In the genomic region with DNA sequence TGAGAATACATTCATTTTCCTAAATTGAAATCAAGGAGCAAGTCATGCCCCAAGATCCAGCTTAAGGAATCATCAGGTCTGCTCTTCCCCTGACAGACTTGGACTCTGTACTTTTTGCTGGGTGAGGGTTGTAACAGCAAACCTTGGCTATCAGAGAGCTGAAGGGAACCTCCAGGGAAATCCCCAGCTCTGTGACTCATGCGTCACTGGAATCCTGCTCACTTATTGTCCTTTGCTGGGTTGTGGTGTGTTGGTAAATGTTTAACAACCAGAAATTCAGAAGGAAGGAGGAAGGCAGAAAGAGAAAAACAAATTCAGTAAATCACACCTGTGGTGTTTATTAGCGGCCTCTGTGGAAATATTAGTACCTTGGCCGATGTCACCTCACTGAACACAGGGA, we compare ENCODE assay signal across 14 mouse cellular contexts.
DNase-seq lines count a peak whose midpoint lies in the region; ATAC-seq and TF ChIP-seq lines count a peak whose summit lies in the region.
"Had no signal": no experiment of that assay in that cellular context is flagged by ENCODE, and none has a peak within 500 bp of the region (broad histone marks: within the 10 kb centered on the region; RNA-seq: fewer than 3 reads in every experiment).

No protein-coding gene starts in this region.

- no peak for TF ChIP-seq CTCF in kidney, postnatal 0 days (IDR thresholded peaks at IDR 0.05; ENCODE audit: low read depth)
- no peak for TF ChIP-seq CTCF in liver, postnatal 0 days (IDR thresholded peaks at IDR 0.05; ENCODE audit: low read depth)
- no peak for TF ChIP-seq CTCF in forebrain, postnatal 0 days (IDR thresholded peaks at IDR 0.05; ENCODE audit: low read depth)

- DNase-seq in adrenal gland, adult (ENCODE audit: inconsistent age in 2 of 2, low spot score in 1 of 2) = peak; percentile 22 to 53
- DNase-seq in adrenal gland, adult 18-20 months (ENCODE audit: low spot score in 2 of 2) = no peak
- peak; percentile 21 for DNase-seq in fibroblast of lung, adult 2 months (ENCODE audit: low read depth)
- peak; percentile 37 for DNase-seq in kidney, postnatal 0 days (ENCODE audit: low spot score)
- peak; percentile 17 for DNase-seq in liver, postnatal 0 days
- DNase-seq in forebrain, postnatal 0 days = no peak
- no peak for DNase-seq in layer of hippocampus, adult 9-11 months
- DNase-seq: cerebellum, postnatal 25 days had no signal

- no peaks in the 10 kb centered on the region for H3K9me3 ChIP-seq in kidney, postnatal 0 days (replicated peaks; ENCODE audit: low read length)
- H3K9me3 ChIP-seq in liver, postnatal 0 days (ENCODE audit: low read length) = no peaks in the 10 kb centered on the region
- H3K9me3 ChIP-seq in forebrain, postnatal 0 days (ENCODE audit: low read length) = no peaks in the 10 kb centered on the region
- H3K9me3 ChIP-seq in neural tube, embryonic 15.5 days (replicated peaks) = no peaks in the 10 kb centered on the region
- H3K9me3 ChIP-seq: embryonic facial prominence, embryonic 12.5 days; heart, embryonic 12.5 days; hindbrain, embryonic 12.5 days; limb, embryonic 10.5 days had no signal

- peaks cover 4% of the 10 kb centered on the region; the same call in 1 of the 2 replicates for H3K4me1 ChIP-seq in kidney, postnatal 0 days (replicated peaks; ENCODE audit: insufficient read depth, low read length)
- H3K4me1 ChIP-seq in liver, postnatal 0 days (ENCODE audit: insufficient read depth) = 0 out of 2 replicates have a peak, but pooled peaks cover 4% of the 10 kb centered on the region
- H3K4me1 ChIP-seq in forebrain, postnatal 0 days (ENCODE audit: insufficient read depth) = no peaks in the 10 kb centered on the region
- 0 out of 2 replicates have a peak, but pooled peaks cover 4% of the 10 kb centered on the region for H3K4me1 ChIP-seq in neural tube, embryonic 15.5 days
- H3K4me1 ChIP-seq: embryonic facial prominence, embryonic 12.5 days; heart, embryonic 12.5 days had no signal

- 72% methylated on average over 3 of the region's 3 CpGs for WGBS in kidney, postnatal 0 days
- WGBS in liver, postnatal 0 days (ENCODE audit: insufficient replicate concordance) = 54% methylated on average over 3 of the region's 3 CpGs
- WGBS in forebrain, postnatal 0 days = 91% methylated on average over 3 of the region's 3 CpGs
- 82% methylated on average over 3 of the region's 3 CpGs for WGBS in neural tube, embryonic 15.5 days

- H3K4me3 ChIP-seq in kidney, postnatal 0 days (replicated peaks; ENCODE audit: low read depth, low read length) = no peak overlapping the region
- no peak overlapping the region for H3K4me3 ChIP-seq in liver, postnatal 0 days (ENCODE audit: low read depth, low read length)
- H3K4me3 ChIP-seq in forebrain, postnatal 0 days (ENCODE audit: low read depth, low read length) = no peak overlapping the region
- H3K4me3 ChIP-seq in neural tube, embryonic 15.5 days (replicated peaks) = no peak overlapping the region
- H3K4me3 ChIP-seq: embryonic facial prominence, embryonic 12.5 days; heart, embryonic 12.5 days; hindbrain, embryonic 12.5 days; limb, embryonic 10.5 days had no signal

- no peaks in the 10 kb centered on the region for H3K27me3 ChIP-seq in kidney, postnatal 0 days (ENCODE audit: insufficient read depth, low read length)
- no peaks in the 10 kb centered on the region for H3K27me3 ChIP-seq in liver, postnatal 0 days (ENCODE audit: insufficient read depth, low read length)
- no peaks in the 10 kb centered on the region for H3K27me3 ChIP-seq in forebrain, postnatal 0 days (ENCODE audit: insufficient read depth, low read length)
- no peaks in the 10 kb centered on the region for H3K27me3 ChIP-seq in neural tube, embryonic 15.5 days (replicated peaks)
- H3K27me3 ChIP-seq: embryonic facial prominence, embryonic 12.5 days; heart, embryonic 12.5 days; hindbrain, embryonic 12.5 days had no signal

- no peak overlapping the region for H3K27ac ChIP-seq in kidney, postnatal 0 days
- no peak overlapping the region for H3K27ac ChIP-seq in liver, postnatal 0 days (ENCODE audit: low read depth)
- H3K27ac ChIP-seq in forebrain, postnatal 0 days (ENCODE audit: low read depth, low read length) = no peak overlapping the region
- no peak overlapping the region for H3K27ac ChIP-seq in neural tube, embryonic 15.5 days (replicated peaks)
- H3K27ac ChIP-seq: embryonic facial prominence, embryonic 12.5 days; hindbrain, embryonic 12.5 days; limb, embryonic 10.5 days had no signal

- no peak overlapping the region for H3K9ac ChIP-seq in kidney, postnatal 0 days (ENCODE audit: low read depth, low read length)
- no peak overlapping the region for H3K9ac ChIP-seq in liver, postnatal 0 days (replicated peaks)
- H3K9ac ChIP-seq in forebrain, postnatal 0 days = no peak overlapping the region
- H3K9ac ChIP-seq in neural tube, embryonic 15.5 days (replicated peaks) = no peak overlapping the region
- H3K9ac ChIP-seq: embryonic facial prominence, embryonic 12.5 days; heart, embryonic 12.5 days; hindbrain, embryonic 12.5 days had no signal

- TF ChIP-seq EP300 in liver, postnatal 0 days (IDR thresholded peaks at IDR 0.05; ENCODE audit: low read depth) = no peak

- ATAC-seq in kidney, postnatal 0 days (replicated peaks; ENCODE audit: low FRiP score, low read depth) = peak; percentile 63
- ATAC-seq in liver, postnatal 0 days = peak; percentile 92
- ATAC-seq in forebrain, postnatal 0 days = no peak
- no peak for ATAC-seq in neural tube, embryonic 15.5 days (ENCODE audit: low FRiP score)

- H3K36me3 ChIP-seq in kidney, postnatal 0 days (ENCODE audit: insufficient read depth, low read length) = no peaks in the 10 kb centered on the region
- H3K36me3 ChIP-seq in liver, postnatal 0 days (replicated peaks; ENCODE audit: insufficient read depth, low read length) = no peaks in the 10 kb centered on the region
- H3K36me3 ChIP-seq in forebrain, postnatal 0 days (ENCODE audit: insufficient read depth) = no peaks in the 10 kb centered on the region
- H3K36me3 ChIP-seq in neural tube, embryonic 15.5 days = no peaks in the 10 kb centered on the region
- H3K36me3 ChIP-seq: embryonic facial prominence, embryonic 12.5 days; heart, embryonic 12.5 days; hindbrain, embryonic 12.5 days; limb, embryonic 10.5 days had no signal

- H3K4me2 ChIP-seq in kidney, postnatal 0 days (ENCODE audit: low read length) = no peak overlapping the region
- no peak overlapping the region; the same call in 1 of the 2 replicates for H3K4me2 ChIP-seq in liver, postnatal 0 days (ENCODE audit: low read depth, low read length)
- H3K4me2 ChIP-seq in forebrain, postnatal 0 days (ENCODE audit: low read depth) = no peak overlapping the region
- H3K4me2 ChIP-seq in neural tube, embryonic 15.5 days = no peak overlapping the region
- H3K4me2 ChIP-seq: embryonic facial prominence, embryonic 12.5 days; heart, embryonic 12.5 days; hindbrain, embryonic 12.5 days; midbrain, embryonic 11.5 days had no signal

Comparison
In these comparisons a context has a peak if more than half of its experiments do, and no peak if none do; other contexts are left out.
1. DNase-seq: peak in adrenal gland, adult (2 of 2), fibroblast of lung, adult 2 months (single experiment), kidney, postnatal 0 days (single experiment) and liver, postnatal 0 days (single experiment); none in adrenal gland, adult 18-20 months (0 of 2), forebrain, postnatal 0 days (single experiment) and layer of hippocampus, adult 9-11 months (single experiment).
2. ATAC-seq: peak in kidney, postnatal 0 days (single experiment) and liver, postnatal 0 days (single experiment); none in forebrain, postnatal 0 days (single experiment) and neural tube, embryonic 15.5 days (single experiment).